Mouse (Mus musculus): ENCODE measurements around the gene Sin3b.
"Not testable (repeated sequence)": the region's sequence is repeated elsewhere in the genome, so short reads cannot be mapped to it uniquely, and the experiment has no call there.

Sin3b gene

GRCm38 (mm10) chr8:72722769-72723650 is at the start of gene Sin3b:
Gene Sin3b (plus strand): TSS chr8:72723285.
- peak; percentile 93 for DNase-seq

- no peak for DNase-seq
Measured at GRCm38 (mm10) chr8:72674184-72674583, 48.9 kb upstream of the Sin3b start.

- no peak for DNase-seq
Measured at GRCm38 (mm10) chr8:72676436-72676835, 46.6 kb upstream of the Sin3b start.

- not testable (repeated sequence) for DNase-seq
Measured at GRCm38 (mm10) chr8:72676844-72677243, 46.2 kb upstream of the Sin3b start.

- no peak for DNase-seq
Measured at GRCm38 (mm10) chr8:72677331-72677730, 45.8 kb upstream of the Sin3b start.

GRCm38 (mm10) chr8:72680133-72680532 is 43.0 kb upstream of the Sin3b start:
- peak; percentile 68 for DNase-seq

GRCm38 (mm10) chr8:72682051-72682687 is 40.9 kb upstream of the Sin3b start:
- DNase-seq: peak; percentile 31

- no peak for DNase-seq
Measured at GRCm38 (mm10) chr8:72683010-72683521, 40.0 kb upstream of the Sin3b start.

- not testable (repeated sequence) for DNase-seq
Measured at GRCm38 (mm10) chr8:72683572-72684099, 39.4 kb upstream of the Sin3b start.

- DNase-seq: no peak
Measured at GRCm38 (mm10) chr8:72698349-72698926, 24.6 kb upstream of the Sin3b start.

- DNase-seq: no peak
Measured at GRCm38 (mm10) chr8:72712569-72712968, 10.5 kb upstream of the Sin3b start.

- DNase-seq: no peak
Measured at GRCm38 (mm10) chr8:72716594-72716993, 6.5 kb upstream of the Sin3b start.

- no peak for DNase-seq
Measured at GRCm38 (mm10) chr8:72720541-72720940, 2.5 kb upstream of the Sin3b start.

GRCm38 (mm10) chr8:72723651-72724001 is 541 bp downstream of the Sin3b start:
- DNase-seq: peak; percentile 12

- DNase-seq: no peak
Measured at GRCm38 (mm10) chr8:72728636-72729035, 5.6 kb downstream of the Sin3b start.

- DNase-seq: no peak
Measured at GRCm38 (mm10) chr8:72735001-72735400, 11.9 kb downstream of the Sin3b start.

- DNase-seq: no peak
Measured at GRCm38 (mm10) chr8:72736868-72737267, 13.8 kb downstream of the Sin3b start.

GRCm38 (mm10) chr8:72746061-72746460 is 23.0 kb downstream of the Sin3b start:
- peak; percentile 51 for DNase-seq

GRCm38 (mm10) chr8:72749846-72750245 is 26.8 kb downstream of the Sin3b start:
- DNase-seq: no peak

GRCm38 (mm10) chr8:72750266-72750665 is 27.2 kb downstream of the Sin3b start:
- DNase-seq: peak; percentile 1

- DNase-seq: peak; percentile 1
Measured at GRCm38 (mm10) chr8:72751126-72751525, 28.0 kb downstream of the Sin3b start.

GRCm38 (mm10) chr8:72752289-72752688 is 29.2 kb downstream of the Sin3b start:
- peak; percentile 1 for DNase-seq

- peak; percentile 2 for DNase-seq
Measured at GRCm38 (mm10) chr8:72753165-72753564, 30.1 kb downstream of the Sin3b start.

Data from right cerebral cortex, postnatal 25 days (tissue).